Mouse (Mus musculus) ES-CJ7 (cell line): Measurements from ENCODE around the gene Mphosph10.
A peak's percentile ranks its signal among the peaks of the same experiment; 100 is the strongest.

ENCODE experiments used
- DNase-seq: peaks from one replicate; pipeline ENCODE4 v3.0.0; 2011; ENCODE audit warnings: low read depth, low spot score

The Mphosph10 gene

DNA sequence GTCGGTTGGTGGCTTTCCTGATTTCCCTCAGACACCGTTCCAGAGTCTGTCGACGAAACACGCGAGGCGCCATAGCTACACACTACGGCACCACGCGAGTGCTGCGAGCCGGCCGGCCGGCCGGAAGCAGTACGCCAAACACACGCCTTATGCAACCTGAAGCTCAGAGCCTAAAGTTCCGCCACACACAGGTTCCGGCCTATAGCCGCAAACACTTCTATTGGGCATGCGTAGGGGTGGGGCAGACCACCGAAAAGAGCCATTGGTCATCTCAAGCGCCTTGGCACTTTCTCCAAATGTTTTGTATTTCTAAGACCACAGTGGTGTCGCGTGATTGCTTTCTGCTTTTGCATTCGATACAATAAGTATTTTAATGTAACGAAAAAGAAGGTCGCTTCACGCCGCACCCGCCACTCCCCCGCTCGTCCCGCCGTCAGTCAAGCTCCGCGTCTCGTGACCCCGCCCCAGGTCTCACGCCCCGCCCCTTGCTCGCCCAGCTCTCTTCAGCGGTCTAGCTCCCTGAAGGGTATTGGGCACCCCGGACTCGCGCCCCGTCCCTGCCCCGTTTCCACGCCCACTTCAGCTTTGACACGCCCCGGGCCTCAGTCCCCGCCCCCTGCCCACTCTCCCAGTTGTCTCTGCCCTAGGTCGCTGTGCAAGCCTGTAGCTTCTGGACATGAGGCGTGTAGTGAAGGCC lies at the start of gene Mphosph10, which contains the start of gene Mcee:
TSS of gene Mphosph10 (minus strand) at position 147 of the 697 bp plus-strand sequence.
TSS of gene Mcee (plus strand) at position 486 of the 697 bp plus-strand sequence.
- DNase-seq = peak; percentile 98

DNA sequence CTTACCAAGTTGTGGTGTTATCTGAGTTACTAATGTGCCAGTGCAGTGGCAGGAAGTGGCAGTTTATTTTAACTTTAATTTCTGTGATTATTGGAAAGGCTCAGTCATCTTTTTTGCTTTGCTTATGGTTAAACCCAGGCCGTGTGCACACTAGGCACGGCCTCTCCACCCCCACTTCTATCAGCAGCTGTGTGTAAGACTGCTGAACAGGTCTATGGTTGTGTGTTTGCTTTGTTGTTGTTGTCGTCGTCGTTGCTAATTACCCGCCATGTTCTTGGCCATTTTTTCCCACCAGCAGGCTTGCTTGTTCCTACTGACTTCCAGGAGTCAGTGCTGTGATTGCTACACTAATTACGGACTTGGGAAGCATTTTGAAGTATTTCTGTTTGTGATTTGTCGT lies 48.5 kb upstream of the Mphosph10 start:
- DNase-seq = no peak

DNA sequence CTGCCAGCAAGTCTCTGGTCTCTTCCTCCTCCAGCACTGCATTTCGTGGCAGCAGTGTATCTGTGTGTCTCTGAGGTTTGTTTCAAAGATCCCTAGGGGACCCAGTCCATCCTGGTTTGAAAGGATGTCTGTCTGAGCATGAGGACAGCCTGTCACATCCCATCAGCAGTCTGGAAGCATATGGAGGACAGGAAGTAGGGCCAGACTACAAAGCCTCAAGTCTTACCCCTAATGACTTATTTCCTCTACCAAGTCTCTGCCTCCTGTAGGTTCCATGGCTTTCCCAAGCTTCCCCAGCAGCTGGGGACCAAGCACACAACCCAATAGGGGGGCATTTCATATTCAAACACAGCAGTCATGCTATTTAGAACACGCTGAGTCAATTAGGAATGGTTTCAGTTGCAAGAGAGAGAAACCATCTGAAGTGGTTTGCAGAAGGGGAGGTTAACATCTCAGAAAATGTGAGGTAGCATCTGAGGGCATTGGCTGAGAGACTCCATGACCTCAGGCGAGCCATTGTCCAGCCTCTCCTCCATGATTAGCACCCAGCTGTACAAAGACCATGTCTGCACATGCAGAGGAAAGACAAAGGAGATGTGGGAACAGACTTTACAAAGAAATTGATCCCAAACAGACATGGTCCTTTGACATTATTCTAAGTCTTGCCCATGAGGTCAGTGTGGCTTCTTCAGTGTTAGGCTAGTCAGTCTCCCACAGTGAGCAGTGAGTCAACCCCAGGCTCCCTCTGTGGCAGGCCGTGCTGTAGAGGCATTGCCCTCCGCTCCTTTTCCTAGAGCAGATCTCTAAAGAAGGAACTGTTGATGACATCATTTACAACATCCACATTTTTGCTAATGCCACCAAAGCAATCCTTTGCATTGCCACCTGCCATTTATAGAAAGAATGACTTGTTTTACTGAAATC lies 47.8 kb upstream of the Mphosph10 start:
- no peak for DNase-seq

DNA sequence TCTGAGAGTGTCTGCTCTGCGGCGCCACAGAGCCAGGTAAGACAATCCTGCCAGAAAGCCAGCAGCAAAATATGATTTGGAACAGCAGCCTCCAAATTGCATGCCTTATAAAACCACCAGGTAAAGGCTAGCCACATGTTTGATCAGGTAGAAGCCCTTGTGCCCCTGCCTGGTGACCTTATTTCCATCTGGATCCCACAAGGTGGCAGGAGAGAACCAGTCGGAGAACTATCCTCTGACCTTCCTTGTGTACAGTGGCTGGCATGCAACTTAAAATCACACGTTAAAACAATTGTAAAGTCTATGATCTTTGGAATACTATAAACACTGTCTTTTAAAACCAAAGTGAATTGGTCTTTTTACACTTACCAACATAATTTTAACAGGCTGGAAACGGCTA lies 32.8 kb upstream of the Mphosph10 start:
- DNase-seq = peak; percentile 42

- no peak for DNase-seq
These were observed 11.9 kb upstream of the Mphosph10 start for GRCm38 (mm10) chr7:64403989-64404388.

- DNase-seq = no peak
These were observed 10.4 kb upstream of the Mphosph10 start for GRCm38 (mm10) chr7:64402452-64402851.

- no peak for DNase-seq
These were observed 8.7 kb upstream of the Mphosph10 start for GRCm38 (mm10) chr7:64400725-64401124.

GRCm38 (mm10) chr7:64392819-64393151 lies 717 bp upstream of the Mphosph10 start:
- DNase-seq = no peak

- DNase-seq = peak; percentile 25
These were observed 589 bp downstream of the Mphosph10 start for GRCm38 (mm10) chr7:64391479-64391878.

GRCm38 (mm10) chr7:64373830-64374562 lies 18.1 kb downstream of the Mphosph10 start, which contains the start of gene Fan1:
Gene Fan1 (minus strand): TSS chr7:64374095.
- peak; percentile 88 for DNase-seq

GRCm38 (mm10) chr7:64373147-64373829 lies 18.8 kb downstream of the Mphosph10 start:
- peak; percentile 27 for DNase-seq

GRCm38 (mm10) chr7:64371940-64372878 lies 19.9 kb downstream of the Mphosph10 start:
- DNase-seq = no peak

DNA sequence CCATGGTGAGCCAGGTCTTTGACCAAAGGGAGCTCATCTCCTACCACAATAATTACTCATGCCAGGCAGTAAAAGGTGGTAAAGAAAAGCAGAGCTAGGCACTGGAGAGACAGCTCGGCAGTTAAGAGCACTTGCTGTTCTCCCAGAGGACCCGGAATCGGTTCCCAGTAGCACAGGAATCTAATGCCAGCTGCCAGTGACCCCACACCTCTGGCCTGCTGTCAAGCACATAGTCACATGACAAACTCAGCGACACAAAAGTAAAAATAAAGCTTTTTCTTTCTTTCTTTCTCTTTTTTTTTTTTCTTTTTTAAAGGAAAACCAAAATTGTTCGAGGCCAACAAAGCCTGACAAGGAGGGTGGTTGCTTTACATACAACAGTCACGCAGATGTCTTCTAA lies 22.2 kb downstream of the Mphosph10 start:
- DNase-seq = no peak

DNA sequence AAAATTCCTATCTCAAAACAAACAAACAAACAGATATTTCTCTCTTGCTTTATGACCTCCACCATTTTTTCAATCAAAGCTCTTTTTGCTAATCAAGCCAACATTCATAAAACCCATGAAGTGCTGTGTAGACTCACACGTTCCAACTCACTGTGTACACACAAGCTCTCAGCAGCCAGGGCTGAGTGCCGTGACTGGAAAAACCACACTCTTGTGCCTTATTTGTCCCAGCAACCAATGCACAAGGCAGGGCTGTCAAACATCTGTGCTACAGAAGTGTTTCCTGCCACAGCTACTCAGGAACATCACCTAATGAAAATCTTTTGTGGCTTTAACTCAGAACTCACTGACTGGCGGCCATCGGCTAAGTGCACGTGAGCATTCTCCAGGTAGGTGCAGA lies 26.2 kb downstream of the Mphosph10 start:
- no peak for DNase-seq

DNA sequence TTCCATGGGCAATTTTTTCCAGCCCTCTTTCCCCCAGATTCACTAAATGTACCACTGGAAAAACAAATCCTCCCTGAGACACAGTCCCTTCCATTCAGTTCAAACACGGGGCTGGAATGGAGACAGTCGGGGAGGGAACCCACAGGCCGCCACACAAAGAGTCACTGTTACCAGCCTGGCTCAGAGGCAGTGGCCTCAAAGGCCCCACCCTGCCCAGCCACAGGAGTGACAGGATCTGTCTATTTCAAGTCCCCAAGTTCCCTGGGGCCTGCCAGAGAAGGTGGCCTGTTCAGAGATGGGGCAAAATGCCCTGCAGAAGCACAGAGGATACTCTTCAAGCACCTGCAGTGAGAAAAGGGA lies 31.5 kb downstream of the Mphosph10 start:
- no peak for DNase-seq

DNA sequence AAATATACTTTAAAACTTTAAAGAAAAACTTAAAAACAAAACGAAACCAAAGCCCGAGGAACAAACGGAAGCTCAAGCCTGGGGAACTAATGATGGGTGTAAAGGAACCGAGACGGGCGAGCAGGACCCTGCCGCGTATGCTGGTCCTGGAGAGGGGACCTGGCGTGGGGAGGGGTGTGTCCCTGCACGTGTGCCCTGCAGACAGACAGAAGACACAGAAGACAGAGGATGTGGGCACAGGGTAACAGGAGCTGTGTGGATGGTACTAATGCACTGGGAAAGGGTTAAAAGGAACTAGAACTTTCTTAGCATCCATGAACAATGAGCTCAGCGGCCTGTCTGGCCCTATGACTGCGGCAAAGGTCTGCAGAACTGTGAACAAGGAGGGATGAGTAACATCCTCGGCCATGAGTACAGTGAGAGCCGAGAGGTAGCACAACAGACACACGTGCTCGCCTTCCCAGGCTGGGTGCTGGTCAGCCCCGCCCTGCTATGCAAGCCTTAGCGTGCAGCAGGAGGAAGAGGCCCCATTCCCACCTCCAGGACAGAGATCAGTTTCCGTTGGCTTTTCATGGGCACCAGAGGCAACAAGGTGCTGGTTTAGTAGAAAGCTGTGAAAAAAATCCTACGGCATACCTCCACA lies 32.0 kb downstream of the Mphosph10 start:
- DNase-seq = no peak

DNA sequence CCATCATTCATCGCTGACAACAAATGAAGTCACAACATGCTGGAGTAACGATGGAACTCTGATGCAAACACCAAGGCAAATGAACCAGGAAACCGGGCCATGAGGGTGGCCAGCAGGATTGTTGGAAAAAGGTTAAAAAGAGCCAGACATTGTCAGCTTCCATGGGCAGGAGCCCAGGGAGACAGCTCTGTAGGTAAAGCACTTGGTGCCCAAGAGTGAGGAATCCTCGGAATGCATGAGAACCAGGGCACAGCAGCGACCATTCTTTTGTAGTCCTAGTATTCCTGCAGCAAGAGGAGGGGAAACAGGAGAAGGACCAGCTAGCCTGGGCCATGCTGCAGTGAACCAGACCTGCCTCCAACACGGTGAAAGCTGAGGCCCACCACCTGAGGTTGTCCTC lies 33.4 kb downstream of the Mphosph10 start:
- DNase-seq = no peak

GRCm38 (mm10) chr7:64357405-64357804 lies 34.7 kb downstream of the Mphosph10 start:
- no peak for DNase-seq

GRCm38 (mm10) chr7:64356661-64357060 lies 35.4 kb downstream of the Mphosph10 start:
- DNase-seq = no peak

GRCm38 (mm10) chr7:64354206-64354605 lies 37.9 kb downstream of the Mphosph10 start:
- DNase-seq = no peak
